Mouse (Mus musculus) hindbrain, embryonic 16.5 days (tissue): ENCODE results near the gene Mfsd5. TPM values are rescaled to one million over a fixed set of nuclear protein-coding genes. Genes with fewer than 3 reads are reported as not detected.

Experiments used
- ATAC-seq: fragments of 200-750 bp; cut with Nextera tagmentation; 2 replicates; pipeline ENCODE4 v1.8.0; 2017; ENCODE audit warnings: moderate TSS enrichment, moderate library complexity
- H3K27ac ChIP-seq: fragments of 300-500 bp; sonication (generic); 2 replicates; pipeline ENCODE4 v1.5.1; 2014; ENCODE audit warnings: low read depth, mild to moderate bottlenecking, control low read depth, low read length, moderate library complexity
- H3K27me3 ChIP-seq: fragments of 300-500 bp; sonication (generic); replicated peaks from 2 replicates; pipeline ENCODE4 v1.6.1; 2014; ENCODE audit warnings: low read length; ENCODE audit not compliant: control insufficient read depth, insufficient read depth
- H3K36me3 ChIP-seq: fragments of 300-500 bp; sonication (generic); 2 replicates; pipeline ENCODE4 v1.6.1; 2014; ENCODE audit warnings: mild to moderate bottlenecking, low read length, moderate library complexity, mixed read lengths; ENCODE audit not compliant: control insufficient read depth, insufficient read depth
- H3K4me1 ChIP-seq: fragments of 300-500 bp; sonication (generic); 2 replicates; pipeline ENCODE4 v1.6.1; 2014; ENCODE audit warnings: low read depth, low read length; ENCODE audit not compliant: control insufficient read depth, insufficient read depth
- H3K4me2 ChIP-seq: fragments of 300-500 bp; sonication (generic); 2 replicates; pipeline ENCODE4 v1.6.1; 2014; ENCODE audit warnings: mild to moderate bottlenecking, low read length, control low read depth, moderate library complexity
- H3K4me3 ChIP-seq: fragments of 300-500 bp; sonication (generic); 2 replicates; pipeline ENCODE4 v1.5.1; 2014; ENCODE audit warnings: mild to moderate bottlenecking, low read length, control low read depth, moderate library complexity
- H3K9ac ChIP-seq: fragments of 300-500 bp; sonication (generic); 2 replicates; pipeline ENCODE4 v1.6.1; 2014; ENCODE audit warnings: low read depth, mild to moderate bottlenecking, control low read depth, low read length, moderate library complexity
- H3K9me3 ChIP-seq: fragments of 300-500 bp; sonication (generic); 2 replicates; pipeline ENCODE4 v1.6.1; 2014; ENCODE audit warnings: mild to moderate bottlenecking, low read length, moderate library complexity; ENCODE audit not compliant: control insufficient read depth
- WGBS: fragments of 180-500 bp; shearing (Covaris S2); extraction: QIAGEN DNeasy Blood & Tissue Kit; methylation state at CpG from one replicate; pipeline ENCODE4 v1.1.7; 2014; 5-methylcytosine and 5-hydroxymethylcytosine counted together
- polyA plus RNA-seq: library from polyadenylated mRNA; unstranded; fragments of >200 nt; fragmentation: Nextera tagmentation; extraction: Ambion mirVana; gene quantifications from 2 replicates; pipeline ENCODE4 v1.2.1, GENCODE M21; 2015

The Mfsd5 gene
- polyA plus RNA-seq, 1 experiment from 2014 or later = 65.9 TPM

DNA sequence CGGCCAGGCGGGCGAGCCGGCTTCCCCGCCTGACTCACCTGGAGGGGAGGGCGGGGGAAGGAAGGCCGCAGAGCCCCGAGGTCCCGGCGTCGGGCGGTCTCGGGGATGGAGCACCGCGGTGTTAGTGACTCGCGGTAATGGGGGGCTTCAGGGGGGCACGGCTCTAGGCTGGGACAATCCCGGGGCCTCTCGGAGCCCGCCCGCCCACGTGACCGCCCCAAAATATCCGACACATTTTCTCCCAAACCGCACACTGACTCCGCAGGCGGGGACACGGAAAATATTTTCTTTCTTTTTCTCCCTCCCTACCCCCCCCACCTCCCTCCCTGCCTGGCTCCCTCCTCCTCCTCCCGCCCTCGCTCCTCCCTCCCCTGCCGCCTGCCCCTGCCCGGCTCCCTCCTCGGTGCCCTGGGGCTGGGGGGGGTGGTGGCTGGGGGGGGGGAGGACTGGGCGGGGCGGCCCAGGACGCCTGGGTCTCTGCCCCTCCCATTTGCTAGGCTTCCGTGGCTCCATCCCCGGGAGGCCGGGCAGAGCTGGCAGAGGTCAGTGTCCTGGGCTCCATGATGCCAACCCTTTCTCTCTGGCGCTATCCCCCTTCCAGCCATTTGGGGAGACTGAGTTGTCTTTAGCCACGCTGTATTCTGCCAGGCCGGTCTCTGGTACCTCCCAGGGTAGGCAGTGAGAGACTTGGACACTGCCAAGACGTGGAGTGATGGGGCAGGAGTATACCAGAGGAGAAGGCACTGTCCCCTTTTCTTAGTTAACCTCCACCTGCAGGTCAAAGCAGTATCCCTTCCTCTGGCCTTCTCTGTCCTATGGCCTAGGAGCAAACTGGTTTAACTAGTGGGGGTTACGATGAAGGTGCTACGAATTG is 21.8 kb upstream of the Mfsd5 start, which contains the start of gene Rarg:
TSS of gene Rarg (minus strand) at position 316 of the 874 bp plus-strand sequence.
- ATAC-seq = peak; percentile 72
- H3K9me3 ChIP-seq = no peaks in the 10 kb centered on the region
- H3K9ac ChIP-seq = peak within 1 kb of the TSS; percentile 63
- H3K4me3 ChIP-seq = peak within 1 kb of the TSS; percentile 47
- H3K4me2 ChIP-seq = peak within 1 kb of the TSS; percentile 92
- H3K27ac ChIP-seq = no peak within 1 kb of the TSS
- H3K4me1 ChIP-seq = peaks cover 9% of the 10 kb centered on the region; the same call in 1 of the 2 replicates
- WGBS = under 1% methylated on average over 26 of the region's 46 CpGs
- no peaks in the 10 kb centered on the region for H3K36me3 ChIP-seq
- peaks cover 14% of the 10 kb centered on the region for H3K27me3 ChIP-seq

DNA sequence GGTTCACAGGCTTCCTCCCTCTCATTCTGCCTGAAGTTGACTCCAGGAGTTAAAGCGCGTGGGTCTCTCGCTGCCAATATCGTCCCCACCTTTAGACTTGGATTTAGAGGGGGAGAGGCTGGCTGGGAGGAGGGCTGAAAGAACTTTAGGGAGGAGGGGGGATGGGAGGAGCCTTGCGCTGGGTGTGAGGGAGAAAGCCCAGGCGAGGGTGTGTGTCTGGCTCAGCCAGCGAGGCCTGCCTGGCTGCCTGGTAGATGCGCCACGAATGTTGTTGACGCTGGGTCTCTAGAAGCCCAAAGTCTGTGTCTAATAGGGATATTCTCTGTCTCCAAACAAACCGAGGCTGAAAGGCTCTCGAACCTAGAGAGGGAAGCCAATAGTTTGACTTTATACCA is 21.2 kb upstream of the Mfsd5 start:
- Histone ChIP-seq H3K27ac (no peak overlapping the region), H3K4me2 (peak overlapping the region; percentile 92), H3K9ac (no peak overlapping the region), H3K4me3 (no peak overlapping the region), H3K36me3 (no peaks in the 10 kb centered on the region), H3K27me3 (peaks cover 14% of the 10 kb centered on the region), H3K9me3 (no peaks in the 10 kb centered on the region), H3K4me1 (peaks cover 9% of the 10 kb centered on the region; the same call in 1 of the 2 replicates)
- peak; percentile 3; the same call in 1 of the 2 replicates for ATAC-seq
- WGBS = 6% methylated on average over 12 of the region's 12 CpGs

DNA sequence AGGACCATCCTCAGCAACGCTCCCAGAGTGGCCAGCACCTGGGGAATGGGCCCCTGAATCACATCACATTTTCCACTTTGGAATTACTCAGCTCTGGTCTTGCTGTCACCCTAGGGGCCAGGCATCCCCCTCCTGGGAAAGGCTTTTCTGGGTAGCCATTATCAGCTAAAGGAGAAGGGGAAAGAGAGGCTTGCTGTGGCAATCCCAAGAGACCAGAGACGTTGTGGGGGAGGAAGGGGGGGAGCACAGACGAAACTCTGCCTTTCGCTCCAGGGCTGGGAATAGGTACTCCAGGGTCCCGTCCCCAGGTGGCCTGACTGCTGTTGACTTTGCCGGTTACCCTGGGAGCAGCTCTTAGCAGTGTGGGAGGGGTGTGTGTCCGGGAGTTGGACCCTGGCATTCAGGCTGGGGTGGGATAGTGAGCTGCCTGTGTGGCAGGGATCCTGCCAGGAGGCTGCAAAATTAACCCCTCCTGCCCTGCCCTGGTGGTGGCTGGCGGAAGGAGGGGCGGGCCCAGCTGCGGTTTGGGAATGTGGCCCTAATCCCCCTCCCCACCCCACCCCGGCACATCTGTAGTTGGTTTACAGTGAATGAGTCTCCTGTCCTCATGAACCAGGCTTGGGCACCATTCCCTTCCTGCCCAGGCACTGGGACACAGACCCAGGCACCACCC is 20.5 kb upstream of the Mfsd5 start:
- H3K27me3 ChIP-seq = peaks cover 16% of the 10 kb centered on the region
- no peak overlapping the region for H3K9ac ChIP-seq
- no peak overlapping the region for H3K4me2 ChIP-seq
- no peaks in the 10 kb centered on the region for H3K9me3 ChIP-seq
- 20% methylated on average over 11 of the region's 11 CpGs for WGBS
- no peak overlapping the region for H3K4me3 ChIP-seq
- no peak for ATAC-seq
- peaks cover 9% of the 10 kb centered on the region; the same call in 1 of the 2 replicates for H3K4me1 ChIP-seq
- no peak overlapping the region for H3K27ac ChIP-seq
- no peaks in the 10 kb centered on the region for H3K36me3 ChIP-seq

DNA sequence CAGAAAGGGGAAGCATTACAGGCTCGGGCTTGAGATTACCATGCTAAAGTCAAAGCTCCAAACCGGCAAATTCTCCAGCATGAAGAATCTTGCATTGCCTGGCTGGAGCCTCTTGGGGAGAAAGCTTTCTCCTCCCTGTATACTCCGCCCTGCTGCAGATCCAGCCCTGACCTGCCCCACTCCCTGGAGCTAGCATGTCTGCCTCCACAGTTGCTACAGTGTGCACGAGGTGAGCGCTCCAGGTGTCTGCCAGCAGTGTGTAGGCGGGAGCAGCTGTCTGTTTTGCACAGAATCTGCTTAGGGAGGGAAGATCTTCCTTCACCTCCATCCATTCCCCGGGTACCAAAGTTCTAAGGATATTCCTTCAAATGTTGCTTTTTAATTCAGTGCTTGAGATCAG is 16.7 kb upstream of the Mfsd5 start:
- Histone ChIP-seq H3K9ac (no peak overlapping the region), H3K27ac (no peak overlapping the region), H3K27me3 (peaks cover 9% of the 10 kb centered on the region), H3K9me3 (no peaks in the 10 kb centered on the region), H3K4me2 (no peak overlapping the region), H3K4me3 (no peak overlapping the region), H3K4me1 (peaks cover 6% of the 10 kb centered on the region; the same call in 1 of the 2 replicates), H3K36me3 (no peaks in the 10 kb centered on the region)
- 56% methylated on average over 7 of the region's 7 CpGs for WGBS
- ATAC-seq = no peak

DNA sequence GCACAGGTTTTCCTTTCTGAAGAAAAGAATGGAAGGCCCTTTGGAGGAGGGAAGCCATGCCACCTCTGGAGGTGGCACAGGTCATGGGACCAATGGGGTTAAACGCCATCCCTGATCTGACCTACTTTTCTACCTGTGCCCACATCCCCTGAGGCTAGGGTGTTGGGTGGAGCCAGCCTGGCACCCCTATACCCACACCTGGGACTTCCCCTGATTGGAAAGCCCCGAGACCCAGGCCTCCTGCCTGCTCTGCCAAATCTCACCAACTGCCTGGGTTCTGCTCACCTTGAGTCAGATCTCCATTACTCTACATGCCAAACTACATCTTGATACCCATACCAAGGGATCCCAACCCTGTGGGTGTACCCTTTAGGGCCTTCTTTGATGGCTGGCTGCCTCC is 16.2 kb upstream of the Mfsd5 start:
- WGBS = 75% methylated on average over 2 of the region's 2 CpGs
- Histone ChIP-seq H3K4me3 (no peak overlapping the region), H3K27me3 (peaks cover 9% of the 10 kb centered on the region), H3K4me1 (peaks cover 3% of the 10 kb centered on the region; the same call in 1 of the 2 replicates), H3K36me3 (no peaks in the 10 kb centered on the region), H3K4me2 (no peak overlapping the region), H3K27ac (no peak overlapping the region), H3K9me3 (no peaks in the 10 kb centered on the region), H3K9ac (no peak overlapping the region)
- ATAC-seq = no peak

DNA sequence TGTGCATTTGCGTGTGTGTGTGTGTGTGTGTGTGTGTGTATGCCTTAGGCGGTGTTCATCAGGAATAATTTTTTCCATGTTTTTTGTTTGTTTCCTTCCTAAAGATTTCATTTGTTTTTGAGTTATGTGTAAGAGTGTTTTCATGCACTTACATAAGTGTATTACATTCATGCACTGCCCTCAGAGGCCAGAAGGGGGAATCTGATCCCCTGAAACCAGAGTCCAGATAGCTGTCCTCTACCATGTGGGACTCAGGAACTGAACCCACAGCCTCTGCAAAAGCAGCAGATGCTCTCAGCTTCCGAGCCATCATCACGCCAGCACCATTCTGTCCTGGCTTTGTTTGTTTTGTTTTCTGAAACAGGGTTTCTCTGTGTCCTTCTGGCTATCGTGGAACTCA is 13.7 kb upstream of the Mfsd5 start:
- no peak overlapping the region for H3K4me2 ChIP-seq
- no peak overlapping the region for H3K9ac ChIP-seq
- WGBS = 89% methylated on average over 5 of the region's 5 CpGs
- H3K9me3 ChIP-seq = no peaks in the 10 kb centered on the region
- no peaks in the 10 kb centered on the region for H3K4me1 ChIP-seq
- H3K27me3 ChIP-seq = peaks cover 10% of the 10 kb centered on the region
- H3K27ac ChIP-seq = no peak overlapping the region
- no peak overlapping the region for H3K4me3 ChIP-seq
- no peak for ATAC-seq
- no peaks in the 10 kb centered on the region for H3K36me3 ChIP-seq

DNA sequence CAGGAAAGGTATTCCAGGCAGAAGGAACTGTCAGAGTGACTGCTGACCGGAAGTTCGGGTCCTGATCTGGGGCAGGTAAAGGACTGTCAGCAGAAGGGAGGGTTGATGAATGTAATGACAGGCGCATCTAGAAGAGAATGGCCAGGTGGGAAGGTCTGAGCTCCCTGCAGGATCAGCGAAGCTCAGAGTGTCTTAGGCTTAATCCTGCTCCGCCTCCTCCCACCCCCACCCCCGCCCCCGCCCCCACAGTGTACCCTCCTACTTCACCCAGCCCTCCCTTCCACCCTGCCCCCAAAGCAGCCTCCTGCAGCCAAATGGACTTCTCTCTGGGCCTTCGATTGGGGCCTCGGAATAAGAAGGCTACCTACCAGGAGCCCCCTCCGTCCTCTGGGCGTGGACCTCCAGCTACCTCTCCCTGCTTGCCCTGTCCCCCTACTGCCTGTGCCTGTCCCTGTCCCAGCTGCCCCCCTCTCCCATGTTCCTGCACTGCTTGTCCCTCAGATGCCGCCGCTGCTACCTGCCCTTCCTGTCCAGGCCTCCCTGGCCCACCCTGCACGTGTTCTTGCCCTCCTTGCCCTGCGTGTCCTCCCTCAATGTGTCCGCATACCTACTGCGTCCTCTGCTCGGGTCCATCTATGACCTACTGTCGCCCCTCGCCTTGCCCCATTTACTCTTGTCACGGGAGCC is 8.8 kb upstream of the Mfsd5 start, which contains the start of gene Gm9918:
TSS of gene Gm9918 (plus strand) at position 290 of the 687 bp plus-strand sequence.
- Histone ChIP-seq H3K9ac (peak within 1 kb of the TSS; percentile 5; the same call in 1 of the 2 replicates), H3K27me3 (peaks cover 12% of the 10 kb centered on the region), H3K4me1 (no peaks in the 10 kb centered on the region), H3K27ac (no peak within 1 kb of the TSS), H3K4me2 (peak within 1 kb of the TSS; percentile 22), H3K4me3 (no peak within 1 kb of the TSS), H3K36me3 (no peaks in the 10 kb centered on the region), H3K9me3 (no peaks in the 10 kb centered on the region)
- WGBS = 9% methylated on average over 20 of the region's 21 CpGs
- ATAC-seq = no peak

DNA sequence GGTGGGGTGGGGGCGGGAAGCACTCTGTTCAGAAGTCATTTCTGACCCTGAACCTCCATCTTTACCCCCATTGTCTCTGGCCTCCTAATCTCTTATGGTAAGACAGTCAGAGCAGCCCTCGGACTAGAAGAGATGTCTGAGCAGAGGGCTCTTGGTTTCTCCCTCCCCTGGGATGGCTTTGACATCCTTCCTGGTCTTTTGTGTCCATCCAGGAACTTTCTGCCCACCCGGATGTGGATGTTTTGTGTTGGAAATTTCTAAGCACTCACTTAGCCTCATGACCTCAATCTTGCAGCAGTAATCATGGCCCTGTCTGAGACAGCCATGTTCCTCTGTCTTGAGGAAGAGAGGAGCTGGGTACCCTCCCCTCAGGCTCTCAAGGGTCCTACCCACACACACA is 7.8 kb upstream of the Mfsd5 start:
- Histone ChIP-seq H3K4me2 (no peak overlapping the region), H3K4me3 (no peak overlapping the region), H3K27me3 (peaks cover 12% of the 10 kb centered on the region), H3K9ac (no peak overlapping the region), H3K9me3 (no peaks in the 10 kb centered on the region), H3K27ac (no peak overlapping the region), H3K36me3 (no peaks in the 10 kb centered on the region), H3K4me1 (no peaks in the 10 kb centered on the region)
- WGBS = 27% methylated on average over 3 of the region's 3 CpGs
- no peak for ATAC-seq
